Mouse (Mus musculus): ENCODE data around the gene Med19. TPM values are rescaled to one million over a fixed set of nuclear protein-coding genes. Genes with fewer than 3 reads are reported as not detected.
"Not testable (repeated sequence)": the region's sequence is repeated elsewhere in the genome, so short reads cannot be mapped to it uniquely, and the experiment has no call there.

Med19 gene
- total RNA-seq, 2 experiments from 2014 or later = 11.7 to 12.2 TPM

- intact Hi-C loops (cut with DNase I) = loop anchor here (2.0 to 10.0 kb wide), 3 partner anchors 36 to 1070 kb away; partner anchors contain the start of genes Gm28635, Med19, Tmx2 and Tnks1bp1
- peak; percentile 96 to 99 for DNase-seq
These were observed 36.8 kb downstream of the Med19 start, which contains the start of gene Zdhhc5 for GRCm38 (mm10) chr2:84714811-84715561. Zdhhc5 (minus strand) TSS chr2:84715180.

- intact Hi-C loops (cut with DNase I) = loop anchor here (1.0 to 10.0 kb wide), 4 partner anchors 11 to 1071 kb away; partner anchors contain the start of genes Gm28635, Med19, Tmx2 and Tnks1bp1
- peak; percentile 65 to 83 for DNase-seq
These were observed 37.6 kb downstream of the Med19 start for GRCm38 (mm10) chr2:84715562-84716361.

GRCm38 (mm10) chr2:84716423-84717355 lies 38.5 kb downstream of the Med19 start:
- intact Hi-C loops (cut with DNase I) = loop anchor here (1.0 to 10.0 kb wide), 3 partner anchors 10 to 1072 kb away; partner anchors contain the start of genes Tnks1bp1 and Zc3h15
- no peak for DNase-seq

- no peak for DNase-seq
- intact Hi-C loops (cut with DNase I) = loop anchor here (10.0 kb wide), 2 partner anchors 327 to 1073 kb away; partner anchors contain the start of genes Tnks1bp1 and Zc3h15
These were observed 39.2 kb downstream of the Med19 start for GRCm38 (mm10) chr2:84717357-84717756.

- no peak for DNase-seq
- intact Hi-C loops (cut with DNase I) = no loop called here
These were observed 42.5 kb downstream of the Med19 start for GRCm38 (mm10) chr2:84720718-84721117.

- DNase-seq = no peak
- intact Hi-C loops (cut with DNase I) = no loop called here
These were observed 43.0 kb downstream of the Med19 start for GRCm38 (mm10) chr2:84721182-84721581.

- intact Hi-C loops (cut with DNase I) = no loop called here
These were observed 45.7 kb downstream of the Med19 start for GRCm38 (mm10) chr2:84723856-84724255.

GRCm38 (mm10) chr2:84725770-84726169 lies 47.6 kb downstream of the Med19 start:
- intact Hi-C loops (cut with DNase I) = loop anchor here (1.0 kb wide), 1 partner anchor 9 kb away; no protein-coding TSS in a partner anchor

More at GRCm38 (mm10) chr2:84723856-84724255, 45.7 kb downstream of the Med19 start:
- no peak for DNase-seq

GRCm38 (mm10) chr2:84726716-84727115 lies 48.5 kb downstream of the Med19 start:
- intact Hi-C loops (cut with DNase I) = loop anchor here (1.0 kb wide), 1 partner anchor 10 kb away; no protein-coding TSS in a partner anchor

More at GRCm38 (mm10) chr2:84725770-84726169, 47.6 kb downstream of the Med19 start:
- no peak for DNase-seq

GRCm38 (mm10) chr2:84727172-84727858 lies 49.1 kb downstream of the Med19 start, which contains the start of gene Clp1:
Clp1 (minus strand) TSS chr2:84727350.
- peak; percentile 93 to 95 for DNase-seq
- intact Hi-C loops (cut with DNase I) = no loop called here

More at GRCm38 (mm10) chr2:84726716-84727115, 48.5 kb downstream of the Med19 start:
- DNase-seq = no peak

GRCm38 (mm10) chr2:84728191-84728590 lies 50.0 kb downstream of the Med19 start:
- intact Hi-C loops (cut with DNase I); DNase-seq: not testable (repeated sequence)

GRCm38 (mm10) chr2:84731206-84731605 lies 53.0 kb downstream of the Med19 start:
- intact Hi-C loops (cut with DNase I) = no loop called here
- no peak for DNase-seq

GRCm38 (mm10) chr2:84732394-84732793 lies 54.2 kb downstream of the Med19 start:
- DNase-seq = no peak
- intact Hi-C loops (cut with DNase I) = no loop called here

GRCm38 (mm10) chr2:84733579-84734300 lies 55.5 kb downstream of the Med19 start, which contains the start of gene Ypel4:
Ypel4 (plus strand) TSS chr2:84734058.
- DNase-seq = peak in 1 of 2 experiments; percentile 51
- intact Hi-C loops (cut with DNase I) = no loop called here

- intact Hi-C loops (cut with DNase I) = no loop called here
These were observed 56.2 kb downstream of the Med19 start for GRCm38 (mm10) chr2:84734351-84734864.

GRCm38 (mm10) chr2:84734919-84735318 lies 56.7 kb downstream of the Med19 start:
- intact Hi-C loops (cut with DNase I) = no loop called here
- DNase-seq = no peak

More at GRCm38 (mm10) chr2:84734351-84734864, 56.2 kb downstream of the Med19 start:
- no peak for DNase-seq

GRCm38 (mm10) chr2:84735346-84735920 lies 57.2 kb downstream of the Med19 start:
- no peak for DNase-seq

More at GRCm38 (mm10) chr2:84735346-84735920, 57.2 kb downstream of the Med19 start:
- intact Hi-C loops (cut with DNase I) = no loop called here

Measured in heart, postnatal 36 days (tissue).